Mouse (Mus musculus): ENCODE data around the gene Mecom. TPM values are rescaled to one million over a fixed set of nuclear protein-coding genes. Genes with fewer than 3 reads are reported as not detected.
"Not testable (repeated sequence)": the region's sequence is repeated elsewhere in the genome, so short reads cannot be mapped to it uniquely, and the experiment has no call there.

Mecom gene
- polyA plus RNA-seq, 1 experiment, result 0.47 TPM

GRCm38 (mm10) chr3:30243776-30244275, 304.0 kb downstream of the Mecom start:
- DNase-seq (ENCODE audit: low read depth in 1 of 2, low spot score in 2 of 2), result no peak
- 74% methylated on average over 8 of the region's 8 CpGs for WGBS
- Histone ChIP-seq H3K36me3 (ENCODE audit: control insufficient read depth, insufficient read depth, low read length) (no peaks in the 10 kb centered on the region), H3K27ac (ENCODE audit: insufficient read depth, low read length) (no peak overlapping the region), H3K4me1 (ENCODE audit: control insufficient read depth, insufficient read depth, insufficient read length) (no peaks in the 10 kb centered on the region), H3K4me3 (ENCODE audit: extremely low read depth, insufficient read depth, insufficient read length) (no peak overlapping the region), H3K27me3 (ENCODE audit: control insufficient read depth, insufficient read depth, low read length) (no peaks in the 10 kb centered on the region)
- TF ChIP-seq CTCF (IDR thresholded peaks at IDR 0.05; ENCODE audit: extremely low read depth, insufficient read depth, insufficient read length, insufficient replicate concordance) (no peak), POLR2A (IDR thresholded peaks at IDR 0.05; ENCODE audit: low read depth, low read length) (no peak)

- Histone ChIP-seq H3K4me1 (ENCODE audit: control insufficient read depth, insufficient read depth, insufficient read length) (no peaks in the 10 kb centered on the region), H3K27ac (ENCODE audit: insufficient read depth, low read length) (no peak overlapping the region), H3K4me3 (ENCODE audit: extremely low read depth, insufficient read depth, insufficient read length) (no peak overlapping the region), H3K36me3 (ENCODE audit: control insufficient read depth, insufficient read depth, low read length) (no peaks in the 10 kb centered on the region), H3K27me3 (ENCODE audit: control insufficient read depth, insufficient read depth, low read length) (no peaks in the 10 kb centered on the region)
- TF ChIP-seq CTCF (IDR thresholded peaks at IDR 0.05; ENCODE audit: extremely low read depth, insufficient read depth, insufficient read length, insufficient replicate concordance), result no peak
- DNase-seq (ENCODE audit: low read depth in 1 of 2, low spot score in 2 of 2), result no peak
- WGBS, result 47% methylated on average over 1 of the region's 1 CpGs
Measured at GRCm38 (mm10) chr3:30239416-30239815, 308.4 kb downstream of the Mecom start.

DNA sequence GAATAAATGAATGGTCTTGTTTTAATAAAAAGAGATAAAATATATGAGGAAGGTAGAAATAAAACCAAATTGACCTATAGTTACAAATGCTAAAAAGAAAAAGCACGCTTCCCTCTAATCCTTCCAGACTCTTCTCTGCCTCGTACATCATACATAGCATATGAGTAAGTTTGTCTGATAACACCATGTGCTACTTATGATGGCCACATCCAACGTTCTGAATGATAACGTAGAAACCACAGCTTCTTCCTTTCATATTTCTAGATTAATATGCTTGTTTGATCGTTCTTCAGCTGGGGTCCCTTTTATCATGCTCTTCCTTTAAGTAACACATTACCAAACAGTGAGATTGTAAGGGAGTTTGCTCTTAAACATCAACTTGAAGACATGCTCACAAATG, 310.3 kb downstream of the Mecom start:
- DNase-seq (ENCODE audit: low read depth in 1 of 2, low spot score in 2 of 2), result no peak
- TF ChIP-seq POLR2A (IDR thresholded peaks at IDR 0.05; ENCODE audit: low read depth, low read length) (no peak), CTCF (IDR thresholded peaks at IDR 0.05; ENCODE audit: extremely low read depth, insufficient read depth, insufficient read length, insufficient replicate concordance) (no peak)
- WGBS, result 75% methylated on average over 5 of the region's 5 CpGs
- Histone ChIP-seq H3K4me3 (ENCODE audit: extremely low read depth, insufficient read depth, insufficient read length) (no peak overlapping the region), H3K36me3 (ENCODE audit: control insufficient read depth, insufficient read depth, low read length) (no peaks in the 10 kb centered on the region), H3K4me1 (ENCODE audit: control insufficient read depth, insufficient read depth, insufficient read length) (no peaks in the 10 kb centered on the region), H3K27ac (ENCODE audit: insufficient read depth, low read length) (no peak overlapping the region), H3K27me3 (ENCODE audit: control insufficient read depth, insufficient read depth, low read length) (no peaks in the 10 kb centered on the region)

DNA sequence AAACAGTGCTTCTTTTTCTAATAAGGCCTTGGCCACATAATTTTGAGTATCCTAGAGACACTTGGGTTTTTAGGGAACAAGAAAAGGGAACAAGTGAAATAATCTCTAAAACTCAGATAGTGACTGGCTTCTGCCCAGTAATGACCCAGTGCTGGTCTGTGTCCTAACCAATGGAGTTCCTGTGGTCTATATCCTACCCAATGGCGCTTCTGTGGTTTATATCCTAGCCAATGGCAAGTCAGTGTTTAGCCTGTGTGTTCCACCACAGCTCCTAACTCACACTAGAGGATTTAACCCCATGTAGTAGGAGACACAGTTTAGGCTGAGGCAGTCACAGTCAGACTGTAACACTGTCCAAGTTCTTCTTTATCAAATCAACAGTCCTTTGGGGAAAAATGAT, 313.8 kb downstream of the Mecom start:
- DNase-seq (ENCODE audit: low read depth in 1 of 2, low spot score in 2 of 2), result no peak
- Histone ChIP-seq H3K4me3 (ENCODE audit: extremely low read depth, insufficient read depth, insufficient read length) (no peak overlapping the region), H3K36me3 (ENCODE audit: control insufficient read depth, insufficient read depth, low read length) (no peaks in the 10 kb centered on the region), H3K4me1 (ENCODE audit: control insufficient read depth, insufficient read depth, insufficient read length) (no peaks in the 10 kb centered on the region), H3K27me3 (ENCODE audit: control insufficient read depth, insufficient read depth, low read length) (no peaks in the 10 kb centered on the region), H3K27ac (ENCODE audit: insufficient read depth, low read length) (no peak overlapping the region)
- TF ChIP-seq POLR2A (IDR thresholded peaks at IDR 0.05; ENCODE audit: low read depth, low read length) (no peak), CTCF (IDR thresholded peaks at IDR 0.05; ENCODE audit: extremely low read depth, insufficient read depth, insufficient read length, insufficient replicate concordance) (no peak)
- 30% methylated on average over 1 of the region's 1 CpGs for WGBS

GRCm38 (mm10) chr3:30227964-30228670, 319.7 kb downstream of the Mecom start:
- no peaks in the 10 kb centered on the region for H3K4me1 ChIP-seq (ENCODE audit: control insufficient read depth, insufficient read depth, insufficient read length)
- DNase-seq (ENCODE audit: low read depth in 1 of 2, low spot score in 2 of 2), result no peak
- no peak overlapping the region for H3K4me3 ChIP-seq (ENCODE audit: extremely low read depth, insufficient read depth, insufficient read length)
- TF ChIP-seq POLR2A (IDR thresholded peaks at IDR 0.05; ENCODE audit: low read depth, low read length) (no peak), CTCF (IDR thresholded peaks at IDR 0.05; ENCODE audit: extremely low read depth, insufficient read depth, insufficient read length, insufficient replicate concordance) (no peak)
- no peak overlapping the region for H3K27ac ChIP-seq (ENCODE audit: insufficient read depth, low read length)
- H3K36me3 ChIP-seq (ENCODE audit: control insufficient read depth, insufficient read depth, low read length), result no peaks in the 10 kb centered on the region
- no peaks in the 10 kb centered on the region for H3K27me3 ChIP-seq (ENCODE audit: control insufficient read depth, insufficient read depth, low read length)
- WGBS, result 84% methylated on average over 12 of the region's 12 CpGs

GRCm38 (mm10) chr3:30226928-30227370, 320.9 kb downstream of the Mecom start:
- Histone ChIP-seq H3K4me1 (ENCODE audit: control insufficient read depth, insufficient read depth, insufficient read length) (no peaks in the 10 kb centered on the region), H3K36me3 (ENCODE audit: control insufficient read depth, insufficient read depth, low read length) (no peaks in the 10 kb centered on the region), H3K27me3 (ENCODE audit: control insufficient read depth, insufficient read depth, low read length) (no peaks in the 10 kb centered on the region), H3K4me3 (ENCODE audit: extremely low read depth, insufficient read depth, insufficient read length) (no peak overlapping the region), H3K27ac (ENCODE audit: insufficient read depth, low read length) (no peak overlapping the region)
- TF ChIP-seq CTCF (IDR thresholded peaks at IDR 0.05; ENCODE audit: extremely low read depth, insufficient read depth, insufficient read length, insufficient replicate concordance), result no peak
- TF ChIP-seq POLR2A (IDR thresholded peaks at IDR 0.05; ENCODE audit: low read depth, low read length), result no peak
- DNase-seq (ENCODE audit: low read depth in 1 of 2, low spot score in 2 of 2), result no peak
- 73% methylated on average over 13 of the region's 13 CpGs for WGBS

DNA sequence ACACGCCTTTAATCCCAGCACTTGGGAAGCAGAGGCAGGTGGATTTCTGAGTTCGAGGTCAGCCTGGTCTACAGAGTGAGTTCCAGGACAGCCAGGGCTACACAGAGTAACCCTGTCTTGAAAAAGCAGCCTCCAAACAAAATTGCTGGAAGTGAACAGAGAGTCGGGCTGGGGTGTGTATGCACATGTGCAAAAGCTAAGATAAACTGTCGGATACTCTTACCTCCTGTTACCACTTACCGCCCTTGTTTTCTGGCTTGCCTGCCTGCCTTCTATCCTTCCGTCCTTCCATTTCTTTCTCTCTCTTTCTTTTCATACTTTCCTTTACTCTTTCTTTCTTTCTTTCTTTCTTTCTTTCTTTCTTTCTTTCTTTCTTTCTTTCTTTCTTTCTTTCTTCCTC, 322.6 kb downstream of the Mecom start:
- DNase-seq (ENCODE audit: low read depth in 1 of 2, low spot score in 2 of 2), result not testable (repeated sequence)

More for the DNA sequence above, 322.6 kb downstream of the Mecom start:
- H3K27ac ChIP-seq (ENCODE audit: insufficient read depth, low read length); H3K36me3 ChIP-seq (ENCODE audit: control insufficient read depth, insufficient read depth, low read length); H3K4me3 ChIP-seq (ENCODE audit: extremely low read depth, insufficient read depth, insufficient read length); H3K4me1 ChIP-seq (ENCODE audit: control insufficient read depth, insufficient read depth, insufficient read length); H3K27me3 ChIP-seq (ENCODE audit: control insufficient read depth, insufficient read depth, low read length): not testable (repeated sequence)
- 86% methylated on average over 6 of the region's 6 CpGs for WGBS
